Mouse (Mus musculus) liver, adult (tissue): Measurements from ENCODE around the gene Gm10563.

Experiments
- GATA4 ChIP-seq: IDR thresholded peaks from 2 replicates; pipeline ENCODE4 v1.6.1; 2014; ENCODE audit warnings: mild to moderate bottlenecking, low read length; ENCODE audit not compliant: insufficient replicate concordance

The Gm10563 gene

DNA sequence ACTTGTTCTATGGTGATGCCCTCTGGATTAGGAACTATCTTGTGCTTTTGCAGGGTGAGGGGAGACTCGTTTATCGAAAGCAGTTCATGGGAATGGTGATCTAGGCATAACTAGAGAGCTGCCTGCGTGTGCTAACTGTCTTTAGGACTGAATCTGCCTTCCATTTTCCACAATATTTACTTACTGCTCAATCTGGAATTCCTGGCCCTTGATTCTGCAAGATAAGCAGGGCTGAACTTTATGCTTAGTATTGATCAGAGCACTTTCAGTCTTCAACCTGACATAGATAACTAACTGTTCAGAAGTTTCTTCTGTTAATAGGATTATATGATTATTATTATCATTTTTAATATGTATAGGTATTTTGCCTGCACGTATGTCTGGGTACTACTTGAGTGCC, 40.1 kb downstream of the Gm10563 start:
- TF ChIP-seq GATA4, result peak; percentile 95

DNA sequence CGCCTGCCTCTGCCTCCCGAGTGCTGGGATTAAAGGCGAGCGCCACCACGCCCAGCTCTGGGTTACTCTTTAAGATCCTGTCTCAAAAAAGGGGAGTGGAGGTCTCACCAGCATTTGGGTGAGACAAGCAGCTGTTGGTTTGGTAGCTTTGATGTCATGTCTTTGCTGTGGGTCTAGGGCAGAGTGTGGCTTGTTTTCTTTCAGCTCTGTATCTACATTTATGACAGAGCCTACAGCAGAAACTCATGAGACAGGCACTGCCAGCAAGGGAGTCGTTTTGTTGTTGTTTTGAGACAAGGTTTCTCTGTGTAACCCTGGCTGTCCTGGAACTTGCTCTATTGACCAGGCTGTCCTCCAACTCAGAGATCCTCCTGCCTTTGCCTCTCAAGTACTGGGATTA, 41.4 kb downstream of the Gm10563 start:
- TF ChIP-seq GATA4, result no peak

DNA sequence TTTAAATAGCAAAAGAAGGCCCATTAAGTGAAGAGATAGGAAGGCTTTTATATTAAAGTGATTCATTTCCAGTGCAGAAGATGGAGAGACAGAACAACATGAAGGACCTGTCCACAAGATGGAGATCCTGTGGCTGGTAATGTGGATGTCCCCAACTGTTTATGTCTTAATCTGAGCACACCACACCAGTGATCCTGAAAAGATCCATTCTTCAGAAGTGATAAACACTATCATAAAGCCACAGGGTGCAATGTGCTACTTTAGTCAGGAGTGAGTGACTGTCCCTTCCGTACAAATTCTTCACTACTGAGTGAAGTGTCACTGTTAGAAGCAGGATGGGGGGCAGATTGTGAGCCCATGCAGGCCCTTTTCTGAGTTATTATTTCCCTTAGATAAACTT, 42.5 kb downstream of the Gm10563 start:
- no peak for TF ChIP-seq GATA4

DNA sequence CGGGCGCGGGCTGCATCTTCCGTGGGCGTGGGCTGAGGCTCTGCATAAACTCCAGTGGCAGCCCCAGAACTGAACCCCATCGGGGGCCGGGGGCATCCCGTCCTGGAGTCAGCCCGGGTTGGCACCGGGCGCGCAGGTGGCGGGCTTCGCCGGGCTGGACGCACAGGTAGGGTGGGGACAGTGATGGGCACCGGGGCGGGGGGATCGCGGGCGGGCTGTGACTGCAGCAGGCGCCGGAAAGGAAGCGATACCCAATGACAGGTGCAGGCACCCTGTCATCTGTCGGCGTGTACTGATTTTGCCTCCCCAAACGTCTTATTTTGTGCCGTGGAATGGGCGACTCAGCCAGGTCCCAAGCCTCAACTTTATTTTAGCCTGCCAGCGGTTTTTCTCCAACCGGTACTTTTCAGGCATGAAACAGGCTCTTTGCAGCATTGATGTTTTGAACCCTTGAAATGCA, 43.2 kb downstream of the Gm10563 start:
- TF ChIP-seq GATA4, result no peak

DNA sequence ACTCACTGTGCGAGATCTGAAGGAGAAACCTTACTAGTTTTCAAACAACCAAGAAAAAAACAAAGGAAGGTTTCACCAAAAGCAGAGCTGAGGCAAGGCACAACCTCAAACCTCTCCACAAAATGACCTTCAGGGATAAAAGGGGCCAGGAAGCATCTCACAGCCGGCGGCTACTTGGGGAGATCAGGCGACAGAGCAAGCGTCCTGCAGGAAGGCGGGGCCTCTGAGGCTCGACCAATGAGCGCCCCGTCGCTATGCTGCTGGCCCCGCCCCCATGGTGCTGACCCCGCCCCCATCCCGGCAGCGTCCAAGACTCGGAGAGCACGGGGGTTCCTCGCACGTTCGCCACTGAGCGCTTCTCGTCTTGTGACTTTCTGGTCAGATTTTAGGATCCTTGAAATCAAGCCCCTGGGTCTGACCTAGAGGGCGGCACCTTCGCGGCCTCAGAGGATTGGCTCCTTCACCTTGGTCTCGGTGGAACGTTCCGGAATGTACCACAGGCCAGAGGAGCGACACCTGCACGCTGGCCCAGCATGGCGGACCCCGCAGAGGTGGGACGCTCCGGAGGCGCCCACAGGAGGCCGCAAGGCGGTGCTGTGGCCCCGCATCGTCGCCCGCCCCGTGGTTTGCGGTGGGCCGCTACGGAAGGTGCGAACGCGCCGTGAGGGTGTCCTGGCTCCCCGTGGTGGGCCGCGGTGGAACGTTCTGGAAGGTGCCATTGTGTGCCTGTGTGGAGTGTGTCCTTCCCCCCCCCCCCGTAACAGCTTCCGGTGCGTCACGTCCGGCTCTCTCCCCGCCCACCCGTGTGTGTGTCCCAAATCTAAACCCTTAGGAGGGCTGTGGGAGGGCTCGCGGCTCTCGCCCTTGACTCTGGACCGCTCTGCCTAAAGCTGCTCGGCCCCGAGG, 43.9 kb downstream of the Gm10563 start, which contains the start of gene Slc35e2:
Gene Slc35e2, plus strand, starts transcription at position 326 of the 906 bp plus-strand sequence.
- no peak for TF ChIP-seq GATA4

DNA sequence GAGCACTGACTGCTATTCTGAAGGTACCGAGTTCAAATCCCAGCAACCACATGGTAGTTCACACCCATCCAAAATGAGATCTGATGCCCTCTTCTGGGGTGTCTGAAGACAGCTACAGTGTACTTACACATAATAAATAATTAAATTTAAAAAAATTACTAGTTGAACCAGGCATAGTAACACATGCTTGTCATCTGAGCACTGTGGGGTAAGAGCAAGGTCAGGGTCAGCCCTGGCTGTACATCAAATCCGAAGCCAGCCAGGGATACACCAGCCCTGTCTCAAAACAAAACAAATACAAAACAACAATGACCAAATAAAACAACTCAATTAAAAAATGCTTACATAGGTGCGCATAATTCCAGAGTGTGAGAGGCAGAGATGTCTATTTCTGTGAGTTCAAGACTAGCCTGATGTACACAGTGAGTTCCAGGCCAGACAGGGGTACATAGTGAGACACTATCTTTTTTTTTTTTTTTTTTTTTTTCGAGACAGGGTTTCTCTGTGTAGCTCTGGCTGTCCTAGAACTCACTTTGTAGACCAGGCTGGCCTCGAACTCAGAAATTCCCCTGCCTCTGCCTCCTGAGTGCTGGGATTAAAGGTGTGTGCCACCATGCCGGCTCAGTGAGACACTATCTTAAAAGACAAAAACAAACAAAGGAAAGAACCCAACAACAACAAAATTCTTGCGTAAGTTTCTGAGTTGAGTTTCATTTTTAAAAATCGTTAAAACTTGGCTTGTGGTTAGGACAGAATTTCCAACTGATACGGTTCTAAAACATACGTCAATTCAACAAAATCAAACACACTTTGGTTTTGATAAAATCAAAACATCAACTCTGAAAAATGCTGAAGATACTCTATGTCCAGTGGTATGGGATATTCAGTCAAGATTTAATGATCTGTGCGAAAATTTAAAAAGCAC, 45.0 kb downstream of the Gm10563 start:
- no peak for TF ChIP-seq GATA4

DNA sequence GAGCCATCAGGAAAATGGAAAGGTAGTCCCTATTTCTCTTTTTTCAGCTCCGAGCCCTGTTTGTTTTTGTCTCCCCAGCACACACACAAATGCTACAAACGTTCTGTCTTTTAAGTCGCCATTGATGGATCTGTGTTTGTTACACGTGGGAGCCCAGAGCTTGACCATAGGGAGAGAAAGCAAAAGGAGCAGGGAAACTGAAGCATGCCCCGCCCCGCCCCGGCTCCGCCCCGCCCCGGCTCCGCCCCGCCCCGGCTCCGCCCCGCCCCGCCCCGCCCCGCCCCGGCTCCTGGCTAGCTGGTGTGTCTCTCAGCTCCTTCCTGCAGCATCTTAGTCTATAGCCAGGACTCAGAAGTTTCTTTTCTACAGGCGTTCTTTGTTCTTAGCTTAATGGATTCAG, 46.7 kb downstream of the Gm10563 start:
- TF ChIP-seq GATA4, result no peak

DNA sequence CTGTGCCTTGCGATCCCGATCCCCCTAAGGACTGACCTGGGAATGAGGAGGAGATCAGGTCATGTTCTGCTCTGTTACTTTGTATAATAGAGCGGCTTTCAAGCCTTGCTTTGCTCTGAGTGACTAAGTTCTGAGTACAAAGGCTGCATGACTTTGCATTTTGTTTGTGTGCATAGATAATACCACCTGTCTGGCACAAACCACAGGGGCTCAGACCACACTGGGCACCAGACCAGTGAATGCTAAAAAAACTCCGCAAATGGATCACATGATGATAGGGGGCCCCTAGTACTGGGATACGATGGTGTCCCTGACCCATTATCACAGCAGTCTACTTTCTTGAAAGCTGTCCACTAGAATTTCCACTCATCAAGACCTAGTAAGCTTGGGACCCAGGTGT, 48.6 kb downstream of the Gm10563 start:
- TF ChIP-seq GATA4, result no peak

DNA sequence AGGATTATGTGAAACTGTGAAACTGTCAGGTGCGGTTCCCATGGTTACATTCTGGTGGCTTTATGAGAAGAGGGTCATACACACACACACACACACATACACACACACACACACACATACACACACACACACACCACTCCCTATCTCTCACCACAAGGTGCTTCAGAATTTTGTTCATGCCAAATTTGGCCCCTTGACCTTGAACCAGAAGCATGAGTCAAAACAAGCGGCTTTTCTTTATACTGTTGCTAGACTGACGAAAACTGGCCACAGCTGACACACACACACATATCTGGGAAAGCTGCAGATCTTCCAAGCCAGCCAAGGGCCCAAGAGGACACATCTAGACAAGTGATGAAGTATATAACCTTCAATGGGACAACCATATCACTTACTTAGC, 49.4 kb downstream of the Gm10563 start:
- no peak for TF ChIP-seq GATA4

DNA sequence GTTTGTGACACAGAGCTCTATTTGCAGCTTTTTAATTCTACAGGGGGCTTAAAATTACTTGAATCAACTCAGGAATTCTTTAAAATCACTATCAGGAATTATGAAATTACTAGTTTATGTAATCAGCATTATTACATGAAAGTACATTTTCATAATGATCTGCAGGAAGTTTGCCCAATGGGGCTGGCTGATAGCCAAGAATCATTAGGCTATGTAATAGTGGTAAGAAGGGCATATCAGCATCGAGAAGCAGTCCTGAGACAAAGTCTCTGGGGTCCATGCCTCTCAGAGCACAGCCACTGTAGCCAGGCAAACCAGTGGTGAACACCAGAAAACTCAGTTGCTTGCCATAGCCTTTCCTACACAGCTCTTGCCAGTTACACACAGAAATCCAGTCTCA, 51.4 kb downstream of the Gm10563 start:
- no peak for TF ChIP-seq GATA4

DNA sequence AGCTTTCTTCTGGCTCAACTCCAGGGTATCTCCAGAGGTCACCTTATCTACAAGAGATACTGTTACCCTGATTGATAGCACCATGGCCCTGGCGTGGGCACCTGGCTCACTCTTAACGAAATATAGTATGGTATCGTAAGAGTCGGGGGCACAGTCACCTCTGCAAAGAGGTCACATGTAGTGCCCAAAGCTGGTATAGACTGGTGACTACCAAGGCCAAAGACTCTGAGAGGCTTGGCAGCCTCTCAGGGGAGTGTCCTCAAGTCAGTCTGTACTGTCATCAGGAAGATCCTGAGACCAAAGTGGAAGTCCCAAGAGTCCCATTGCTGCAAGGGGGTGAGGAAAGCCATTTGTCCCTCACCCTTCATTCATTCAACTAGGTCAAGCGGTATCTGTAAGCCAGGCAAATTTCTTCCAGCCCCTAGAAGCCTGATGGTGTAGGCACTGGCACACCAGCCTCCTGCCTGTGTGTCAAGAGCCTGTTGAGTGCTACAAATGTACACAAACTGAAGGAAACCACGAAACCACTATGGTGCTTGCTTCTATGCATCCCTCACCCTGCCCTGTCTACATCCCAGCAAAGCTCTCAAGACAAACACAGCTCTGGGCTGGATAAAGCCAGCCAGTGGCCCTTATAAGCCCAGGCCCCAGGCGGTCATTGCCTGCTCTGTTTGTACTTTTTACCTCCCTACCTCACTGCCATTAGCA, 54.0 kb downstream of the Gm10563 start:
- TF ChIP-seq GATA4, result no peak

DNA sequence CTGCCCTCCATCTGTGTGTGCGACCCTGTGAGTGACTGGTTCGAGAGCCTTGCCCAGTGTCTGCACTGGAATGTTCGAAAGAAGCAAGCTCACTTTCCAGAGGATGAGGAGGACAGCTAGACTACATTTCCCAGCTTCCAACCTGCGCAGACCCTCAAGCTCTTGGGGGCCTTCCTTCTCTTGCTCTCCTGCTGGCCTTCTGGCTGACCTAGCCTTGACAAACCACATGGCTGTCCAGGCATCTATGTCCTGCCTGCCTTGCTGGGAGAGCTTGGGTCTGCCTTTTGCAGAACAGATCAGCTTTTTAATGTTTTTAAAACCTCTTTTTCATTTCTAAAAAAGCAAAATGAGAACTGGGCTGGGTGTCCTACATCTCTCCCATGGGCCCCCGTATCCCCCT, 55.9 kb downstream of the Gm10563 start:
- TF ChIP-seq GATA4, result no peak

DNA sequence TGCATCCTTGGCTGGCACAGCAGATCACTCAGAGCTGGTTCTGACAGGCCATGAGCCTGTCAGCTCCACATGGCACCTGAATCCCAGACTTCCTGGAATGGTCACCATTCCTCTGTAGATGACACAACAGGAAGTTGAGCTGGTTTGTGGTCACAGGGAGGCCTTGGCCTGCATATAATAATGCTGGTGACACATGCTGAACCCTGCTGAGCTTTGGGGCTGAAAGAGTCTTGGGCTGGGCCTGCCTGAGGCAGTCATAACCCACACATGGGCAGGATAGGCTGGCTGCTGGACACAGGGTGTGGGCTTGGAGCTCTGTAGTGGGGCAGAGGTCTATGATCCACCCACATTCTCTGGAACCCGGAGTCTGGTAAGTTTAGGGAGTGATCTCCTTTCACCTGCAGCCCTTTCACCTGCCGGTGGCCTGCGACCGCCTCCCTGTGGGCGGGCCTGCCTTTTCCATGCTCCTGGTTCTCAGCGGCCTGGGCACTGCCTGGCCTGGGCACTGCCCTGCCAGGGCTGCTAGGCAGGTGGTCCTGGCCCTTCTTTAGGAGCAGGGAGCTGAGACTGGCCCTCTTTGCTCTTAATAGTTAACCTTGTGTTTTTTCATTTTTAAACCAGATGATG, 62.8 kb downstream of the Gm10563 start:
- TF ChIP-seq GATA4, result no peak

DNA sequence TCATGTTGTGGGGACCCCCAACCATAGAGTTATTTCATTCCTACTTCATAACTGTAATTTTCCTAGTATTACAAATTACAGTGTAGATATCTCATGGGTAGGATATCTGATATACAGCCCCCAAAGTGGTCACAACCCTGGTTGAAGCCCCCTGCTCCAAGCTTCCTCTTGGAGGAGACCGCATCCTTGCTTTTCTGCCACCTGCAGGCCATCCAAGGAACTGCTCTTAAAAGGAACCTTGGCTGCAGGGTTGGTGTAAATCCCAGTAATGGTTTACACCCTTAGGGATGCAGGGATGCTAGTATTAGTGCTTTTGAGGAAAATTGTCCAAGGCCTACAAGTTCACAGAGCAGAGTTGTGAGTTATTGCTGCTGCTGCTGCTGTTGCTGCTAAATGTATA, 64.8 kb downstream of the Gm10563 start:
- TF ChIP-seq GATA4, result no peak
